Mouse (Mus musculus) gastrocnemius, adult 2 months (tissue): ENCODE data around the gene Cox8c. TPM values are rescaled to one million over a fixed set of nuclear protein-coding genes. Genes with fewer than 3 reads are reported as not detected.

ENCODE experiments used
- DNase-seq: peaks from one replicate; pipeline ENCODE4 v3.0.0; 2022
- H3K27ac ChIP-seq: fragments of 200-600 bp; 2 replicates; pipeline ENCODE4 v1.8.1; 2022; ENCODE audit warnings: mild to moderate bottlenecking
- H3K4me3 ChIP-seq: fragments of 200-600 bp; 2 replicates; pipeline ENCODE4 v1.8.1; 2022; ENCODE audit warnings: mild to moderate bottlenecking, moderate library complexity
- CTCF ChIP-seq: fragments of 200-600 bp; IDR thresholded peaks from 2 replicates; pipeline ENCODE4 v1.8.1; 2022; ENCODE audit warnings: antibody characterized with exemption, mild to moderate bottlenecking, moderate library complexity
- intact Hi-C: fragments of 180-260 bp; cut with DNase I; formaldehyde crosslinking; loops from one replicate; pipeline ENCODE4 v1.15.1; 2025
- long read RNA-seq, 2 experiments: library from polyadenylated mRNA; stranded (forward); transcript quantifications; one replicate each; pipeline ENCODE4 v2.0.0; 2021
- total RNA-seq, 2 experiments: library from RNA; stranded (reverse); gene quantifications; 2 replicates each; pipeline ENCODE4 v1.2.3; 2021

Gene Cox8c
- not detected for total RNA-seq
- long read RNA-seq, experiment 1 = 0 reads
- long read RNA-seq, experiment 2 = 0 reads

- DNase-seq = no peak
- TF ChIP-seq CTCF = no peak
- Histone ChIP-seq H3K4me3 (no peak within 1 kb of the TSS), H3K27ac (no peak within 1 kb of the TSS)
- intact Hi-C loops = no loop called here
These were observed at the start of gene Cox8c for GRCm38 (mm10) chr12:102899091-102899490. Gene Cox8c, plus strand, starts transcription at chr12:102899316.

DNA sequence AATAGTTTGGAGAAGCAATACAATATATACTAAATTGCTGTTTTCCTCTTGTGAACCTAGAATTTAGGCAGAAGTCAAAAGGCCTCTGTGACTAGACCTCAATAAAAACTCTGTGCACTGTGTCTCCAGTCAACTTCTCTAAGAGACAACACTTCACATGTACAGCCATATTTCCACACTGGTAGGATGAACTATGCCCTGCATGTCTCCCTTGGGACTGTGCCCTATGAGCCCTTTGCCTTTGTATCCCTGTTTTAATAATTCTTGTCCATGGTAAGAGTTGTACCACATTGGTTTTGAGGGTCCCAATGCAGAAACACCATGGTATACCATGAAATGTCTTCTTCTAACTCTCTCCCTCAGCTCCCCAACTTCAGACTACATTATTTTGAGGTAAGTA is 38.3 kb upstream of the Cox8c start:
- intact Hi-C loops = no loop called here
- no peak for TF ChIP-seq CTCF
- DNase-seq = no peak
- Histone ChIP-seq H3K4me3 (no peak overlapping the region), H3K27ac (no peak overlapping the region)

GRCm38 (mm10) chr12:102869802-102870201 is 29.3 kb upstream of the Cox8c start:
- DNase-seq = no peak
- intact Hi-C loops = no loop called here
- Histone ChIP-seq H3K27ac (no peak overlapping the region), H3K4me3 (no peak overlapping the region)
- TF ChIP-seq CTCF = no peak

GRCm38 (mm10) chr12:102870527-102870926 is 28.6 kb upstream of the Cox8c start:
- intact Hi-C loops = no loop called here
- TF ChIP-seq CTCF = no peak
- Histone ChIP-seq H3K27ac (no peak overlapping the region), H3K4me3 (no peak overlapping the region)
- DNase-seq = no peak

- H3K4me3 ChIP-seq = peak overlapping the region; percentile 97
- no peak; the same call in 1 of the 2 replicates for TF ChIP-seq CTCF
- peak; percentile 63 for DNase-seq
- peak overlapping the region; percentile 97 for H3K27ac ChIP-seq
- intact Hi-C loops = loop anchor here (5.0 kb wide), 2 partner anchors 60 to 120 kb away; partner anchors contain the start of genes Gm20604, Gm28051, Gon7 and Ubr7
These were observed 21.6 kb upstream of the Cox8c start for GRCm38 (mm10) chr12:102877301-102878030.

- H3K27ac ChIP-seq = peak within 1 kb of the TSS; percentile 97
- intact Hi-C loops = loop anchor here (5.0 kb wide), 2 partner anchors 61 to 121 kb away; partner anchors contain the start of genes Gm20604, Gm28051, Gon7 and Ubr7
- DNase-seq = peak; percentile 99
- H3K4me3 ChIP-seq = peak within 1 kb of the TSS; percentile 97
- no peak; the same call in 1 of the 2 replicates for TF ChIP-seq CTCF
These were observed 20.9 kb upstream of the Cox8c start, which contains the start of gene Btbd7 for GRCm38 (mm10) chr12:102878031-102878823. Gene Btbd7, minus strand, starts transcription at chr12:102878471.

DNA sequence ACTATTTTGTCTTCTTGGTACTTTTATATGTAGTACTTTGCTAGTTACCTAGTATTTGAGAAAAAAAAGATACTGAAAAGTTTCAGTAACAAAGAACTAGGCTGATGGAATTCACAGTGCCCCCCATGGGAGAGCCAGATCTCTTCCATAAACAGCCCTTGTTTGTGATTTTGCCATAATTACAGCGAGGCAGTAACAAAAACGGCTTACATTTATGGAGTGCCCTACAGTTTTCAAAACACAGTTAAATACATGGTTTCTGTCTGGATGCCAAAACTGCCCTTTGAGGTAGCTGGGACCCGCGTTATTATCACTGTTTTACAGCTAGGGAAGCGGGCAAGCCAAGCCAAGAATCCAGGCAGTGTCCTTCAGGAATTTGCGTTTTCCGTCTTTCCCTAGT is 20.2 kb upstream of the Cox8c start:
- no peak for DNase-seq
- peak overlapping the region; percentile 97 for H3K4me3 ChIP-seq
- TF ChIP-seq CTCF = no peak
- H3K27ac ChIP-seq = peak overlapping the region; percentile 97
- intact Hi-C loops = loop anchor here (5.0 kb wide), 2 partner anchors 62 to 122 kb away; partner anchors contain the start of genes Gm20604, Gm28051, Gon7 and Ubr7

- no peak for DNase-seq
- intact Hi-C loops = loop anchor here (10.0 kb wide), 1 partner anchor 179 kb away; no protein-coding TSS in a partner anchor
- no peak overlapping the region for H3K27ac ChIP-seq
- no peak overlapping the region for H3K4me3 ChIP-seq
- peak; percentile 46 for TF ChIP-seq CTCF
These were observed 13.4 kb upstream of the Cox8c start for GRCm38 (mm10) chr12:102885735-102886134.

- Histone ChIP-seq H3K27ac (no peak overlapping the region), H3K4me3 (no peak overlapping the region)
- no peak for DNase-seq
- intact Hi-C loops = loop anchor here (10.0 kb wide), 1 partner anchor 177 kb away; no protein-coding TSS in a partner anchor
- no peak for TF ChIP-seq CTCF
These were observed 11.8 kb upstream of the Cox8c start for GRCm38 (mm10) chr12:102887366-102887765.

DNA sequence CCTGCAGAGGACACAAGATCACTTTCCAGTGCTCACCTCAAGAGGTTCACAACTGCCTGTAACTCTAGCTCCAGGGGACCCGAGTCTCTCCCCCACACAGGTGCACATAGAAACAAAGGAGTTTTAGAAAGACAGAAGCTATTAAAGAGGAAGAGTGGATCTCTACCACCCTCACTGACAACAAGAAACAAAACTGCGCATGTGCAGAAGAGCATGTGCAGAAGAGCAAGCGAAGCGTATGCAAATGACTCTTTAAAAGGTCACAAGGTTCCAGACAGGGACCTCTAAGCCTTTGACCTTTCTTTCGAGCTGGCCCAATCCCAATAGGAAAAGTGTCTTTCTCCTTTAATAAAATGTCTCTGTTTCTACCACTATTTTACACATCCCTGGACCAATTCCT is 10.5 kb upstream of the Cox8c start:
- Histone ChIP-seq H3K4me3 (no peak overlapping the region), H3K27ac (no peak overlapping the region)
- no peak for DNase-seq
- intact Hi-C loops = loop anchor here (10.0 kb wide), 1 partner anchor 176 kb away; no protein-coding TSS in a partner anchor
- TF ChIP-seq CTCF = no peak

DNA sequence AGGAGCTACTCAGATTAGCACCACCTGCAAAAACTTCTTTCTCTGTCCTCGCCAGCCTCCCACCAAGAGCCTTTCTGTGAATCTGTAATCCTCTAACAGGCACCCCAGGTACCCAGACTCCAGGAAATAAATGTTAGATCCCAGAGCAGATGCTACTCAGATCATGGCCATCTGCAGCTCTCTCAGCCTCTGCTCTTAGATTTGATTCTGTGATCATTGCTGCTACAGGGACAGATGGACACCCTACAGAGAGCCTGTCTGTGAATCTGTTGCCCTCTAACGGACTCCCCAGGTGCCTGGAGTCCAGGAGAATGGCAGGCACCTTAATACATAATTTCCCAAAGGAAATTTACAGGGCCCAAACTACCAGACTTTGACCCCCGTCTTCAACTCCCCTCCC is 9.1 kb downstream of the Cox8c start:
- no peak for TF ChIP-seq CTCF
- intact Hi-C loops = no loop called here

GRCm38 (mm10) chr12:102916073-102916472 is 17.0 kb downstream of the Cox8c start:
- Histone ChIP-seq H3K27ac (no peak overlapping the region), H3K4me3 (no peak overlapping the region)
- TF ChIP-seq CTCF = no peak
- intact Hi-C loops = no loop called here
- DNase-seq = no peak

More for the DNA sequence above, 9.1 kb downstream of the Cox8c start:
- no peak overlapping the region for H3K4me3 ChIP-seq
- DNase-seq = no peak
- no peak overlapping the region for H3K27ac ChIP-seq

DNA sequence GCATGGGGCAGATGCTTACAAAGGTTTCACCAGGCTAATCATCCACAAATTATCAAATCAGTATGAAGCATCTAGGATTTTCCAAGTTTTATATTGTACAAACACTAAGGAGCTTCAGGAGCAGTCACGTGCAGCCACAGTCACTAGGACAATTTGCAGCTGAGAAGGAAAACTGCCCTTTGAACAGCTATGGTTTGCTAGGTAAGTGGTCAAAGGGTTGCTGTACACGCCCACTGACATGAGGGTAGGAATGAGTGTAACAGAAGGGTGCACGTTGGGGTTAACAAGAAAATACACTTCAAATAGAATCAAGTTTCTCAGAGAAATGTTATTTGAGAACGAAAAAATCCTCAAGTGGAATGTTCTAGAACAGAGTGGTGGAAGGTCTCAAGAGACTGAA is 30.6 kb downstream of the Cox8c start:
- no peak for DNase-seq
- no peak for TF ChIP-seq CTCF
- Histone ChIP-seq H3K27ac (no peak overlapping the region), H3K4me3 (no peak overlapping the region)
- intact Hi-C loops = no loop called here
